Comparison of ENCODE assay signal across 9 mouse cellular contexts in the genomic region with DNA sequence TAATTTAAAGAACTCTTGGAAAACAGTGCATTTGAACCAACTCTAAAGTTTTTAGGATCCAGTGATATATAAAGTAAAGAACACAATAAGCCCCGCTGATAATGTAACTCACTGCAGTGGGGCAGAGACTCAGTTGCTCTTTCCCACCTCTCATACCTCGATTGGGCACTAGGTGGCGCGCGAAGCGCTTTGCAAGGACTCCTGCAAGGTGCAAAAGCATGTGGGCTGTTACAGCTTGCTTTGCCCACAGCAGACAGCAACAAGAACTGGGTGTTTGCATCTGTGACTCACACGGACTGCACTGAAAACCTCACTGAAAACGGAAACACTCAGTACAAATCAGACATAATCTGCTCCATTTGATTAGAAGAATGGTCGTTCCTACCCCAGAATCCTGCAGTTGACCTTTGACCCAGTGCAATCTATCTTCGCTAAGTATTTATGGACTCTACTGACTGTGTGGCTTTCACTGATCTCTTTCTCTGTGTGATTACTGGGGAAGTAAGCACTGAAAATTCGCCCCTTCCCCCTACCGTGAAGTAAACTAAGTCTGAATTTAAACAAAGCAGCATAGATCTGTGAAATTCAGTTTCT.
A peak's percentile ranks its signal among the peaks of the same experiment; 100 is the strongest.
DNase-seq lines count a peak whose midpoint lies in the region; ATAC-seq lines count a peak whose summit lies in the region.
"Had no signal": no experiment of that assay in that cellular context is flagged by ENCODE, and none has a peak within 500 bp of the region (broad histone marks: within the 10 kb centered on the region; RNA-seq: fewer than 3 reads in every experiment).

No protein-coding gene starts in this region.

- H3K9ac ChIP-seq in forebrain, embryonic 16.5 days (replicated peaks; ENCODE audit: low read depth, low read length), result no peak overlapping the region
- H3K9ac ChIP-seq in hindbrain, embryonic 15.5 days, result peak overlapping the region; percentile 25; the same call in 1 of the 2 replicates

- no peaks in the 10 kb centered on the region for H3K9me3 ChIP-seq in forebrain, embryonic 16.5 days (ENCODE audit: control insufficient read depth, low read length)
- no peaks in the 10 kb centered on the region for H3K9me3 ChIP-seq in hindbrain, embryonic 15.5 days

- H3K4me3 ChIP-seq in forebrain, embryonic 16.5 days (replicated peaks; ENCODE audit: low read length), result no peak overlapping the region
- H3K4me3 ChIP-seq in hindbrain, embryonic 15.5 days, result no peak overlapping the region

- peak; percentile 69 for DNase-seq in MN1 (ENCODE audit: low spot score)
- peak; percentile 83 for DNase-seq in cerebellum, adult 11 months
- peak; percentile 93 to 94 for DNase-seq in layer of hippocampus, postnatal 36 days
- DNase-seq in right cerebral cortex, postnatal 36 days (ENCODE audit: low spot score in 2 of 2), result peak; percentile 90 to 92
- DNase-seq in urinary bladder, postnatal 36 days (ENCODE audit: low spot score in 2 of 2), result peak; percentile 75 to 84

- H3K27ac ChIP-seq in forebrain, embryonic 16.5 days (ENCODE audit: low read length), result no peak overlapping the region
- no peak overlapping the region for H3K27ac ChIP-seq in hindbrain, embryonic 15.5 days (replicated peaks)
- H3K27ac ChIP-seq: macrophage had no signal

- H3K36me3 ChIP-seq in forebrain, embryonic 16.5 days (ENCODE audit: control insufficient read depth, insufficient read depth), result no peaks in the 10 kb centered on the region
- no peaks in the 10 kb centered on the region for H3K36me3 ChIP-seq in hindbrain, embryonic 15.5 days

- H3K4me2 ChIP-seq in forebrain, embryonic 16.5 days (ENCODE audit: low read length), result no peak overlapping the region
- H3K4me2 ChIP-seq in hindbrain, embryonic 15.5 days, result peak overlapping the region; percentile 38

- ATAC-seq in forebrain, embryonic 16.5 days, result peak; percentile 91
- ATAC-seq in hindbrain, embryonic 15.5 days (ENCODE audit: low FRiP score, low read depth), result peak; percentile 87
- peak; percentile 74 for ATAC-seq in megakaryocyte, adult 5-6 weeks (ENCODE audit: poor library complexity, severe bottlenecking)

- no peaks in the 10 kb centered on the region for H3K27me3 ChIP-seq in forebrain, embryonic 16.5 days (replicated peaks; ENCODE audit: control insufficient read depth, insufficient read depth, low read length)
- no peaks in the 10 kb centered on the region for H3K27me3 ChIP-seq in hindbrain, embryonic 15.5 days

- 7% methylated on average over 12 of the region's 12 CpGs for WGBS in forebrain, embryonic 16.5 days
- 4% methylated on average over 12 of the region's 12 CpGs for WGBS in hindbrain, embryonic 15.5 days

- peaks cover 11% of the 10 kb centered on the region for H3K4me1 ChIP-seq in forebrain, embryonic 16.5 days (replicated peaks; ENCODE audit: control insufficient read depth, insufficient read depth, low read length)
- peaks cover 13% of the 10 kb centered on the region for H3K4me1 ChIP-seq in hindbrain, embryonic 15.5 days (replicated peaks)
